Comparison of ENCODE assay signal across 41 mouse cellular contexts in genomic region chr8:11749472-11749871, GRCm38 (mm10). TPM values are rescaled to one million over a fixed set of nuclear protein-coding genes. Genes with fewer than 3 reads are reported as not detected.
A peak's percentile ranks its signal among the peaks of the same experiment; 100 is the strongest.
DNase-seq lines count a peak whose midpoint lies in the region; ATAC-seq and TF ChIP-seq lines count a peak whose summit lies in the region.
"Had no signal": no experiment of that assay in that cellular context is flagged by ENCODE, and none has a peak within 500 bp of the region (broad histone marks: within the 10 kb centered on the region; RNA-seq: fewer than 3 reads in every experiment).

No protein-coding gene starts in this region.

- H3K79me2 ChIP-seq in myocyte (ENCODE audit: control insufficient read depth, insufficient read depth) = no peaks in the 10 kb centered on the region

- 0 out of 2 replicates have a peak, but pooled peaks have one; percentile 40 for ATAC-seq in heart, embryonic 11.5 days (replicated peaks; ENCODE audit: insufficient number of reproducible peaks, low FRiP score, low TSS enrichment)
- ATAC-seq in heart, embryonic 14.5 days (ENCODE audit: insufficient number of reproducible peaks, insufficient read depth, low FRiP score, low read depth) = no peak
- no peak for ATAC-seq in intestine, embryonic 15.5 days
- ATAC-seq in hindbrain, embryonic 13.5 days (ENCODE audit: low FRiP score) = no peak
- ATAC-seq: activated CD4-positive, CD25-positive, alpha-beta regulatory T cell, adult 4 months; forebrain, embryonic 16.5 days; midbrain, embryonic 15.5 days had no signal

- peaks cover 55% of the 10 kb centered on the region for H3K4me1 ChIP-seq in heart, embryonic 11.5 days (ENCODE audit: control insufficient read depth, insufficient read depth, low read length)
- peaks cover 34 to 58% of the 10 kb centered on the region in 2 experiments for H3K4me1 ChIP-seq in heart, embryonic 14.5 days (ENCODE audit: control insufficient read depth in 2 of 2, insufficient read depth in 2 of 2, low read length in 2 of 2)
- 0 out of 2 replicates have a peak, but pooled peaks cover 4% of the 10 kb centered on the region for H3K4me1 ChIP-seq in intestine, embryonic 15.5 days (replicated peaks)
- peaks cover 28% of the 10 kb centered on the region for H3K4me1 ChIP-seq in hindbrain, embryonic 13.5 days (replicated peaks)

- TF ChIP-seq CTCF in gastrocnemius, adult 2 months (IDR thresholded peaks at IDR 0.05) = no peak

- WGBS in heart, embryonic 11.5 days (ENCODE audit: insufficient replicate concordance) = 26% methylated on average over 6 of the region's 6 CpGs
- 12% methylated on average over 6 of the region's 6 CpGs for WGBS in heart, embryonic 14.5 days
- WGBS in intestine, embryonic 15.5 days = 38% methylated on average over 6 of the region's 6 CpGs
- WGBS in hindbrain, embryonic 13.5 days = 69% methylated on average over 6 of the region's 6 CpGs

- H3K4me3 ChIP-seq in gastrocnemius, adult 2 months = no peak overlapping the region
- no peak overlapping the region for H3K4me3 ChIP-seq in heart, embryonic 11.5 days (ENCODE audit: low read depth, low read length)
- no peak overlapping the region for H3K4me3 ChIP-seq in heart, embryonic 14.5 days (ENCODE audit: control insufficient read depth in 1 of 2, insufficient read depth in 1 of 2, low read depth in 1 of 2, low read length in 2 of 2)
- H3K4me3 ChIP-seq in myocyte = no peak overlapping the region
- no peak overlapping the region for H3K4me3 ChIP-seq in intestine, embryonic 15.5 days (replicated peaks)
- H3K4me3 ChIP-seq in hindbrain, embryonic 13.5 days = no peak overlapping the region
- H3K4me3 ChIP-seq: erythroblast, embryonic 14.5 days; hindbrain, embryonic 12.5 days; limb, embryonic 12.5 days; liver, embryonic 15.5 days; midbrain, embryonic 10.5 days; midbrain, embryonic 15.5 days had no signal

- peak overlapping the region; percentile 66 for H3K27ac ChIP-seq in gastrocnemius, adult 2 months
- H3K27ac ChIP-seq in heart, embryonic 11.5 days (ENCODE audit: low read depth, low read length) = peak overlapping the region; percentile 77
- H3K27ac ChIP-seq in heart, embryonic 14.5 days (replicated peaks in 1 of 2; ENCODE audit: control insufficient read depth in 1 of 2, insufficient read depth in 1 of 2, low read depth in 2 of 2, low read length in 2 of 2) = peak overlapping the region; percentile 80 to 91
- no peak overlapping the region for H3K27ac ChIP-seq in intestine, embryonic 15.5 days
- no peak overlapping the region for H3K27ac ChIP-seq in hindbrain, embryonic 13.5 days
- H3K27ac ChIP-seq: hindbrain, embryonic 12.5 days; limb, embryonic 12.5 days; liver, embryonic 15.5 days; midbrain, embryonic 10.5 days; midbrain, embryonic 15.5 days had no signal

- no peaks in the 10 kb centered on the region for H3K36me3 ChIP-seq in heart, embryonic 11.5 days (ENCODE audit: control insufficient read depth, insufficient read depth, low read length)
- no peaks in the 10 kb centered on the region for H3K36me3 ChIP-seq in heart, embryonic 14.5 days (ENCODE audit: control insufficient read depth, insufficient read depth, low read length)
- no peaks in the 10 kb centered on the region for H3K36me3 ChIP-seq in myocyte (ENCODE audit: control insufficient read depth, insufficient read depth)
- H3K36me3 ChIP-seq in intestine, embryonic 15.5 days = no peaks in the 10 kb centered on the region
- no peaks in the 10 kb centered on the region for H3K36me3 ChIP-seq in hindbrain, embryonic 13.5 days
- H3K36me3 ChIP-seq: hindbrain, embryonic 12.5 days; limb, embryonic 12.5 days; liver, embryonic 15.5 days; midbrain, embryonic 15.5 days had no signal

- intact Hi-C loops in gastrocnemius, adult 2 months (cut with DNase I) = no loop called here

- no peaks in the 10 kb centered on the region for H3K9me3 ChIP-seq in heart, embryonic 11.5 days (replicated peaks; ENCODE audit: control insufficient read depth, low read length)
- no peaks in the 10 kb centered on the region for H3K9me3 ChIP-seq in heart, embryonic 14.5 days (ENCODE audit: control insufficient read depth, low read length)
- H3K9me3 ChIP-seq in intestine, embryonic 15.5 days = no peaks in the 10 kb centered on the region
- no peaks in the 10 kb centered on the region for H3K9me3 ChIP-seq in hindbrain, embryonic 13.5 days
- H3K9me3 ChIP-seq: hindbrain, embryonic 12.5 days; limb, embryonic 12.5 days; liver, embryonic 15.5 days; midbrain, embryonic 10.5 days; midbrain, embryonic 15.5 days had no signal

- no peak overlapping the region for H3ac ChIP-seq in myocyte (ENCODE audit: control insufficient read depth, insufficient read length)

- no peak for DNase-seq in gastrocnemius, adult 2 months
- no peak for DNase-seq in gastrocnemius, postnatal 4 days (ENCODE audit: low spot score in 2 of 2)
- no peak for DNase-seq in heart, adult 8-10 months (ENCODE audit: low spot score)
- DNase-seq: adrenal gland, adult 2 months; adrenal gland, postnatal 36 days; cerebellum, adult 18-20 months; cerebellum, postnatal 10 days; gastrocnemius, postnatal 10 days; kidney, adult 11 months; kidney, postnatal 14 days; layer of hippocampus, adult 9-11 months; lung, postnatal 14 days; right cerebral cortex, adult 18-20 months; right cerebral cortex, postnatal 4 days; thymus, adult 2 months; thymus, postnatal 4 days had no signal

- H3K9ac ChIP-seq in heart, embryonic 11.5 days (ENCODE audit: low read depth, low read length) = no peak overlapping the region
- no peak overlapping the region for H3K9ac ChIP-seq in heart, embryonic 14.5 days (ENCODE audit: low read length)
- no peak overlapping the region for H3K9ac ChIP-seq in intestine, embryonic 15.5 days
- H3K9ac ChIP-seq in hindbrain, embryonic 13.5 days = no peak overlapping the region
- H3K9ac ChIP-seq: hindbrain, embryonic 12.5 days; limb, embryonic 12.5 days; liver, embryonic 15.5 days; midbrain, embryonic 15.5 days had no signal

- TF ChIP-seq POLR2A in myocyte (IDR thresholded peaks at IDR 0.05; ENCODE audit: insufficient read length, low read depth) = no peak

- peak overlapping the region; percentile 22 for H3K4me2 ChIP-seq in heart, embryonic 11.5 days
- H3K4me2 ChIP-seq in heart, embryonic 14.5 days (ENCODE audit: low read length) = peak overlapping the region; percentile 23
- peak overlapping the region; percentile 10 for H3K4me2 ChIP-seq in myocyte (ENCODE audit: low read depth)
- H3K4me2 ChIP-seq in intestine, embryonic 15.5 days (replicated peaks) = no peak overlapping the region
- H3K4me2 ChIP-seq in hindbrain, embryonic 13.5 days = no peak overlapping the region
- H3K4me2 ChIP-seq: hindbrain, embryonic 12.5 days; limb, embryonic 12.5 days; liver, embryonic 15.5 days; midbrain, embryonic 15.5 days had no signal

- no peaks in the 10 kb centered on the region for H3K27me3 ChIP-seq in heart, embryonic 11.5 days (ENCODE audit: control insufficient read depth, insufficient read depth, low read length)
- no peaks in the 10 kb centered on the region for H3K27me3 ChIP-seq in heart, embryonic 14.5 days (ENCODE audit: control insufficient read depth, insufficient read depth, low read length)
- H3K27me3 ChIP-seq in myocyte (ENCODE audit: control insufficient read depth, insufficient read depth, insufficient read length) = peaks cover 40% of the 10 kb centered on the region
- no peaks in the 10 kb centered on the region for H3K27me3 ChIP-seq in intestine, embryonic 15.5 days (replicated peaks)
- H3K27me3 ChIP-seq in hindbrain, embryonic 13.5 days = no peaks in the 10 kb centered on the region
- H3K27me3 ChIP-seq: hindbrain, embryonic 12.5 days; limb, embryonic 12.5 days; liver, embryonic 15.5 days; midbrain, embryonic 15.5 days had no signal

TF ChIP-seq in myocyte, 11 proteins besides CTCF, POLR2A, EP300 and RAD21:
- TF ChIP-seq MYOG (IDR thresholded peaks at IDR 0.05; ENCODE audit: control insufficient read depth in 1 of 3, insufficient read depth in 1 of 3, insufficient read length in 2 of 3, low read depth in 2 of 3) = peak; percentile 36 to 77 (median 50)
- peak in 2 of 3 experiments; percentile 61 to 75 for TF ChIP-seq MYOD1 (IDR thresholded peaks at IDR 0.05; ENCODE audit: control insufficient read depth in 1 of 3, insufficient read length in 2 of 3, low read depth in 2 of 3)
- TF ChIP-seq MAX (IDR thresholded peaks at IDR 0.05; ENCODE audit: low read depth) = no peak

RNA-seq across cellular contexts. Expression of gene Arhgef7, which starts 22.0 kb away (rescaled TPM):
- 10 to 100 TPM; 30.3 to 50.9 TPM for total RNA-seq in gastrocnemius, adult 2 months (2021)
- total RNA-seq in gastrocnemius, postnatal 4 days (2021) = 100 to 1,000 TPM; 107 to 114 TPM
- 46.4 and 53.2 TPM in 2 replicates for polyA plus RNA-seq in heart, embryonic 11.5 days (2014; fragmentation: Nextera tagmentation; extraction: Ambion mirVana)
- total RNA-seq in heart, adult 8-10 months (2022) = 100 to 1,000 TPM in 3 of 4 experiments, 10 to 100 TPM in 1; 93.9 to 119 (median 111) TPM
- polyA plus RNA-seq in heart, embryonic 14.5 days (2014; fragmentation: Nextera tagmentation; extraction: Ambion mirVana) = 67.5 and 72.1 TPM in 2 replicates
- polyA plus RNA-seq in myocyte (2012; fragmentation: generic; extraction: Trizol) = 24.5 TPM
- 27.7 and 28.4 TPM in 2 replicates for polyA plus RNA-seq in intestine, embryonic 15.5 days (2015; fragmentation: Nextera tagmentation; extraction: Ambion mirVana)
- polyA plus RNA-seq in hindbrain, embryonic 13.5 days (2015; fragmentation: Nextera tagmentation; extraction: Ambion mirVana) = 62.4 and 62.5 TPM in 2 replicates

RNA-seq across cellular contexts. Expression of gene 1700016D06Rik, which starts 48.6 kb away (rescaled TPM):
- not detected for total RNA-seq in gastrocnemius, adult 2 months (2021)
- not detected for total RNA-seq in gastrocnemius, postnatal 4 days (2021)
- not detected in 2 replicates for polyA plus RNA-seq in heart, embryonic 11.5 days (2014; fragmentation: Nextera tagmentation; extraction: Ambion mirVana)
- not detected for total RNA-seq in heart, adult 8-10 months (2022)
- not detected in 2 replicates for polyA plus RNA-seq in heart, embryonic 14.5 days (2014; fragmentation: Nextera tagmentation; extraction: Ambion mirVana)
- polyA plus RNA-seq in myocyte (2012; fragmentation: generic; extraction: Trizol) = 0.30 TPM
- polyA plus RNA-seq in intestine, embryonic 15.5 days (2015; fragmentation: Nextera tagmentation; extraction: Ambion mirVana) = not detected in 2 replicates
- not detected in 2 replicates for polyA plus RNA-seq in hindbrain, embryonic 13.5 days (2015; fragmentation: Nextera tagmentation; extraction: Ambion mirVana)
- total RNA-seq: adrenal gland, adult 2 months; adrenal gland, postnatal 36 days; CH12.LX; gastrocnemius, postnatal 10 days; granulocyte monocyte progenitor cell, adult 5-6 weeks; left cerebral cortex, adult 18-20 months; left cerebral cortex, postnatal 25 days; liver, adult 2 months; megakaryocyte progenitor cell, adult 5-6 weeks had no signal
- polyA plus RNA-seq: adrenal gland, adult 2 months; brain, embryonic 14.5 days; C2C12; cortical plate, adult 2 months; erythroblast, embryonic 14.5 days; forebrain, embryonic 11.5 days; hindbrain, embryonic 12.5 days; kidney, embryonic 14.5 days; limb, embryonic 12.5 days; liver, adult 2 months; liver, embryonic 15.5 days; midbrain, embryonic 15.5 days; neural tube, embryonic 11.5 days; thymus, adult 2 months had no signal

Comparison
In these comparisons a context has a peak if more than half of its experiments do, and no peak if none do; other contexts are left out.
1. H3K27ac ChIP-seq: peak in gastrocnemius, adult 2 months (single experiment), heart, embryonic 11.5 days (single experiment) and heart, embryonic 14.5 days (2 of 2); none in intestine, embryonic 15.5 days (single experiment) and hindbrain, embryonic 13.5 days (single experiment).
2. H3K4me2 ChIP-seq: peak in heart, embryonic 11.5 days (single experiment), heart, embryonic 14.5 days (single experiment) and myocyte (single experiment); none in intestine, embryonic 15.5 days (single experiment) and hindbrain, embryonic 13.5 days (single experiment).